In genomic region chr1:169932122-169932746, GRCm38 (mm10) we compare ENCODE assay signal across 24 mouse cellular contexts. TPM values are rescaled to one million over a fixed set of nuclear protein-coding genes. Genes with fewer than 3 reads are reported as not detected.
DNase-seq lines count a peak whose midpoint lies in the region; ATAC-seq lines count a peak whose summit lies in the region.
"Had no signal": no experiment of that assay in that cellular context is flagged by ENCODE, and none has a peak within 500 bp of the region (broad histone marks: within the 10 kb centered on the region; RNA-seq: fewer than 3 reads in every experiment).

No protein-coding gene starts in this region.

- 63% methylated on average over 7 of the region's 7 CpGs for WGBS in forebrain, embryonic 14.5 days
- WGBS in forebrain, embryonic 10.5 days = 83% methylated on average over 7 of the region's 7 CpGs
- 51% methylated on average over 7 of the region's 7 CpGs for WGBS in hindbrain, embryonic 15.5 days
- 80% methylated on average over 7 of the region's 7 CpGs for WGBS in hindbrain, embryonic 11.5 days
- 71% methylated on average over 7 of the region's 7 CpGs for WGBS in neural tube, embryonic 13.5 days

- no peaks in the 10 kb centered on the region for H3K9me3 ChIP-seq in forebrain, embryonic 14.5 days (replicated peaks; ENCODE audit: control insufficient read depth, low read length)
- H3K9me3 ChIP-seq in forebrain, embryonic 10.5 days = no peaks in the 10 kb centered on the region
- H3K9me3 ChIP-seq in hindbrain, embryonic 15.5 days = no peaks in the 10 kb centered on the region
- H3K9me3 ChIP-seq in hindbrain, embryonic 11.5 days (ENCODE audit: control insufficient read depth, low read length) = no peaks in the 10 kb centered on the region
- no peaks in the 10 kb centered on the region for H3K9me3 ChIP-seq in neural tube, embryonic 13.5 days
- H3K9me3 ChIP-seq: embryonic facial prominence, embryonic 12.5 days had no signal

- no peak overlapping the region; the same call in 1 of the 2 replicates for H3K27ac ChIP-seq in forebrain, embryonic 14.5 days (ENCODE audit: low read depth, low read length)
- H3K27ac ChIP-seq in forebrain, embryonic 10.5 days = no peak overlapping the region
- peak overlapping the region; percentile 38 for H3K27ac ChIP-seq in hindbrain, embryonic 15.5 days (replicated peaks)
- no peak overlapping the region for H3K27ac ChIP-seq in hindbrain, embryonic 11.5 days (ENCODE audit: low read depth, low read length)
- H3K27ac ChIP-seq in neural tube, embryonic 13.5 days (replicated peaks) = no peak overlapping the region
- H3K27ac ChIP-seq: embryonic facial prominence, embryonic 12.5 days; left cerebral cortex, adult 2 months had no signal

- no peaks in the 10 kb centered on the region for H3K27me3 ChIP-seq in forebrain, embryonic 14.5 days (replicated peaks; ENCODE audit: control insufficient read depth, insufficient read depth, low read length)
- H3K27me3 ChIP-seq in forebrain, embryonic 10.5 days (ENCODE audit: poor library complexity, severe bottlenecking) = no peaks in the 10 kb centered on the region
- H3K27me3 ChIP-seq in hindbrain, embryonic 15.5 days = no peaks in the 10 kb centered on the region
- no peaks in the 10 kb centered on the region for H3K27me3 ChIP-seq in hindbrain, embryonic 11.5 days (ENCODE audit: control insufficient read depth, insufficient read depth, low read length)
- H3K27me3 ChIP-seq in neural tube, embryonic 13.5 days = no peaks in the 10 kb centered on the region
- H3K27me3 ChIP-seq: Patski had no signal

- H3K4me2 ChIP-seq in forebrain, embryonic 14.5 days (ENCODE audit: low read length) = no peak overlapping the region
- no peak overlapping the region for H3K4me2 ChIP-seq in hindbrain, embryonic 15.5 days
- H3K4me2 ChIP-seq in hindbrain, embryonic 11.5 days (replicated peaks; ENCODE audit: low read depth, low read length) = no peak overlapping the region
- peak overlapping the region; percentile 30 for H3K4me2 ChIP-seq in neural tube, embryonic 13.5 days
- H3K4me2 ChIP-seq: embryonic facial prominence, embryonic 12.5 days; lung, embryonic 14.5 days had no signal

- H3K36me3 ChIP-seq in forebrain, embryonic 14.5 days (ENCODE audit: control insufficient read depth, insufficient read depth, low read length) = no peaks in the 10 kb centered on the region
- H3K36me3 ChIP-seq in forebrain, embryonic 10.5 days (replicated peaks) = no peaks in the 10 kb centered on the region
- H3K36me3 ChIP-seq in hindbrain, embryonic 15.5 days = no peaks in the 10 kb centered on the region
- no peaks in the 10 kb centered on the region for H3K36me3 ChIP-seq in hindbrain, embryonic 11.5 days (ENCODE audit: control insufficient read depth, insufficient read depth, low read length)
- H3K36me3 ChIP-seq in neural tube, embryonic 13.5 days = no peaks in the 10 kb centered on the region
- H3K36me3 ChIP-seq: embryonic facial prominence, embryonic 12.5 days had no signal

- H3K9ac ChIP-seq in forebrain, embryonic 14.5 days (ENCODE audit: low read length) = no peak overlapping the region
- no peak overlapping the region for H3K9ac ChIP-seq in hindbrain, embryonic 15.5 days
- no peak overlapping the region for H3K9ac ChIP-seq in hindbrain, embryonic 11.5 days (ENCODE audit: low read depth, low read length)
- no peak overlapping the region for H3K9ac ChIP-seq in neural tube, embryonic 13.5 days
- H3K9ac ChIP-seq: embryonic facial prominence, embryonic 12.5 days; lung, embryonic 14.5 days had no signal

- H3K4me1 ChIP-seq in forebrain, embryonic 14.5 days (ENCODE audit: control insufficient read depth, insufficient read depth, low read length) = peaks cover 13% of the 10 kb centered on the region; the same call in 1 of the 2 replicates
- H3K4me1 ChIP-seq in forebrain, embryonic 10.5 days = peaks cover 33% of the 10 kb centered on the region
- H3K4me1 ChIP-seq in hindbrain, embryonic 15.5 days (replicated peaks) = peaks cover 23% of the 10 kb centered on the region
- H3K4me1 ChIP-seq in hindbrain, embryonic 11.5 days (replicated peaks; ENCODE audit: control insufficient read depth, insufficient read depth, low read length) = no peaks in the 10 kb centered on the region
- H3K4me1 ChIP-seq in neural tube, embryonic 13.5 days (replicated peaks) = peaks cover 21% of the 10 kb centered on the region

- DNase-seq in forebrain, embryonic 14.5 days (ENCODE audit: low spot score) = peak; percentile 45
- no peak for DNase-seq in forebrain, embryonic 10.5 days (ENCODE audit: extremely low spot score, low spot score)
- no peak for DNase-seq in hindbrain, embryonic 11.5 days (ENCODE audit: low spot score)
- no peak for DNase-seq in neural tube, embryonic 10.5 days (ENCODE audit: extremely low spot score, low spot score)
- no peak for DNase-seq in urinary bladder, adult 2 months (ENCODE audit: low spot score)
- DNase-seq: adrenal gland, postnatal 10 days; cerebellum, adult 9-11 months; gastrocnemius, postnatal 14 days; heart, postnatal 10 days; kidney, adult 9 months; kidney, postnatal 25 days; left cerebral cortex, postnatal 4 days; lung, embryonic 14.5 days; lung, postnatal 36 days; right cerebral cortex, adult 18-20 months; thymus, postnatal 25 days had no signal

- H3K4me3 ChIP-seq in forebrain, embryonic 14.5 days (ENCODE audit: low read depth, low read length) = no peak overlapping the region
- H3K4me3 ChIP-seq in forebrain, embryonic 10.5 days = no peak overlapping the region
- H3K4me3 ChIP-seq in hindbrain, embryonic 15.5 days = no peak overlapping the region
- H3K4me3 ChIP-seq in hindbrain, embryonic 11.5 days (ENCODE audit: low read depth, low read length) = no peak overlapping the region
- no peak overlapping the region for H3K4me3 ChIP-seq in neural tube, embryonic 13.5 days
- H3K4me3 ChIP-seq: embryonic facial prominence, embryonic 12.5 days; left cerebral cortex, adult 2 months had no signal

- no peak for ATAC-seq in forebrain, embryonic 14.5 days
- ATAC-seq in hindbrain, embryonic 15.5 days (ENCODE audit: low FRiP score, low read depth) = no peak; the same call in 1 of the 2 replicates
- no peak for ATAC-seq in hindbrain, embryonic 11.5 days (ENCODE audit: low FRiP score)
- ATAC-seq in neural tube, embryonic 13.5 days (ENCODE audit: low read depth) = no peak
- ATAC-seq in monocyte, adult 5-6 weeks (replicated peaks; ENCODE audit: insufficient number of reproducible peaks, low FRiP score, low TSS enrichment, poor library complexity, severe bottlenecking) = no peak
- ATAC-seq: CD4-positive, CD25-positive, alpha-beta regulatory T cell, adult 4 months; Patski had no signal

RNA-seq across cellular contexts. Expression of gene Ccdc190, which starts 3.8 kb away (rescaled TPM):
- polyA plus RNA-seq in forebrain, embryonic 14.5 days (2014; fragmentation: Nextera tagmentation; extraction: Ambion mirVana) = 2.3 and 3.8 TPM in 2 replicates
- 0.23 and 0.53 TPM in 2 replicates for polyA plus RNA-seq in forebrain, embryonic 10.5 days (2016; fragmentation: Nextera tagmentation; extraction: Ambion mirVana)
- polyA plus RNA-seq in hindbrain, embryonic 15.5 days (2015; fragmentation: Nextera tagmentation; extraction: Ambion mirVana) = 3.2 and 3.4 TPM in 2 replicates
- polyA plus RNA-seq in hindbrain, embryonic 11.5 days (2014; fragmentation: Nextera tagmentation; extraction: Ambion mirVana) = 0.63 and 0.69 TPM in 2 replicates
- 1.9 and 4.1 TPM in 2 replicates for polyA plus RNA-seq in neural tube, embryonic 13.5 days (2015; fragmentation: Nextera tagmentation; extraction: Ambion mirVana)
- total RNA-seq in monocyte, adult 5-6 weeks (2017) = not detected in 3 replicates
- 0.11 and 0.19 TPM in 2 replicates for polyA plus RNA-seq in urinary bladder, adult 2 months (2012; rRNA removed)
- total RNA-seq: adrenal gland, postnatal 10 days; gastrocnemius, postnatal 14 days; liver, adult 2 months had no signal
- polyA plus RNA-seq: CD4-positive, CD25-positive, alpha-beta regulatory T cell, adult 4 months; embryonic facial prominence, embryonic 12.5 days; liver, adult 2 months had no signal

RNA-seq across cellular contexts. Expression of gene Hsd17b7, which starts 36.8 kb away (rescaled TPM):
- polyA plus RNA-seq in forebrain, embryonic 14.5 days (2014; fragmentation: Nextera tagmentation; extraction: Ambion mirVana) = 14.4 and 18.5 TPM in 2 replicates
- polyA plus RNA-seq in forebrain, embryonic 10.5 days (2016; fragmentation: Nextera tagmentation; extraction: Ambion mirVana) = 19.3 and 20.8 TPM in 2 replicates
- 21.3 and 24.3 TPM in 2 replicates for polyA plus RNA-seq in hindbrain, embryonic 15.5 days (2015; fragmentation: Nextera tagmentation; extraction: Ambion mirVana)
- polyA plus RNA-seq in hindbrain, embryonic 11.5 days (2014; fragmentation: Nextera tagmentation; extraction: Ambion mirVana) = 26.3 and 27.6 TPM in 2 replicates
- 23.1 and 28.2 TPM in 2 replicates for polyA plus RNA-seq in neural tube, embryonic 13.5 days (2015; fragmentation: Nextera tagmentation; extraction: Ambion mirVana)
- 2.3 to 5.8 TPM (median 4.1 TPM) in 3 replicates for total RNA-seq in monocyte, adult 5-6 weeks (2017)
- polyA plus RNA-seq in urinary bladder, adult 2 months (2012; rRNA removed) = 6.1 and 9.3 TPM in 2 replicates
